Mouse (Mus musculus) kidney, embryonic 15.5 days (tissue): ENCODE results near the gene Lmcd1. TPM values are rescaled to one million over a fixed set of nuclear protein-coding genes. Genes with fewer than 3 reads are reported as not detected.
"Not testable (repeated sequence)": the region's sequence is repeated elsewhere in the genome, so short reads cannot be mapped to it uniquely, and the experiment has no call there.

ENCODE experiments used
- ATAC-seq: fragments of 200-750 bp; cut with Nextera tagmentation; replicated peaks from 2 replicates; pipeline ENCODE4 v1.8.0; 2017; ENCODE audit warnings: moderate TSS enrichment; ENCODE audit not compliant: low FRiP score
- H3K27ac ChIP-seq: fragments of 300-500 bp; sonication (generic); 2 replicates; pipeline ENCODE4 v1.5.1; 2015; ENCODE audit warnings: mild to moderate bottlenecking, inconsistent platforms
- H3K27me3 ChIP-seq: fragments of 300-500 bp; sonication (generic); 2 replicates; pipeline ENCODE4 v1.6.1; 2015; ENCODE audit warnings: inconsistent platforms
- H3K36me3 ChIP-seq: fragments of 300-500 bp; sonication (generic); 2 replicates; pipeline ENCODE4 v1.6.1; 2015; ENCODE audit warnings: inconsistent platforms
- H3K4me1 ChIP-seq: fragments of 300-500 bp; sonication (generic); 2 replicates; pipeline ENCODE4 v1.6.1; 2015; ENCODE audit warnings: inconsistent platforms
- H3K4me2 ChIP-seq: fragments of 300-500 bp; sonication (generic); 2 replicates; pipeline ENCODE4 v1.6.1; 2015; ENCODE audit warnings: moderate library complexity, mild to moderate bottlenecking, inconsistent platforms
- H3K4me3 ChIP-seq: fragments of 300-500 bp; sonication (generic); replicated peaks from 2 replicates; pipeline ENCODE4 v1.5.1; 2015; ENCODE audit warnings: mild to moderate bottlenecking, inconsistent platforms
- H3K9ac ChIP-seq: fragments of 300-500 bp; sonication (generic); 2 replicates; pipeline ENCODE4 v1.6.1; 2015; ENCODE audit warnings: mild to moderate bottlenecking, inconsistent platforms
- H3K9me3 ChIP-seq: fragments of 300-500 bp; sonication (generic); replicated peaks from 2 replicates; pipeline ENCODE4 v1.6.1; 2016; ENCODE audit warnings: inconsistent platforms
- WGBS: fragments of 180-500 bp; shearing (Covaris S2); methylation state at CpG from one replicate; pipeline ENCODE4 v1.1.7; 2015; ENCODE audit warnings: mixed read lengths; 5-methylcytosine and 5-hydroxymethylcytosine counted together
- polyA plus RNA-seq: library from polyadenylated mRNA; unstranded; fragments of >200 nt; fragmentation: Nextera tagmentation; extraction: Ambion mirVana; gene quantifications from 2 replicates; pipeline ENCODE4 v1.2.1, GENCODE M21; 2015

The Lmcd1 gene
- 23.3 and 23.9 TPM in 2 replicates for polyA plus RNA-seq

- peak within 1 kb of the TSS; percentile 84 for H3K27ac ChIP-seq
- peaks cover 29% of the 10 kb centered on the region for H3K4me1 ChIP-seq
- H3K4me2 ChIP-seq = peak within 1 kb of the TSS; percentile 68
- H3K9ac ChIP-seq = 0 out of 2 replicates have a peak within 1 kb of the TSS, but pooled peaks have one; percentile 5
- peak within 1 kb of the TSS; percentile 40 for H3K4me3 ChIP-seq
- no peaks in the 10 kb centered on the region for H3K9me3 ChIP-seq
- no peaks in the 10 kb centered on the region for H3K36me3 ChIP-seq
- peak; percentile 98 for ATAC-seq
- peaks cover 13% of the 10 kb centered on the region; the same call in 1 of the 2 replicates for H3K27me3 ChIP-seq
- 2% methylated on average over 21 of the region's 21 CpGs for WGBS
These were observed at the start of gene Lmcd1 for GRCm38 (mm10) chr6:112273501-112274205. Gene Lmcd1, plus strand, starts transcription at chr6:112273758.

- no peaks in the 10 kb centered on the region for H3K9me3 ChIP-seq
- no peak overlapping the region for H3K9ac ChIP-seq
- no peak overlapping the region for H3K27ac ChIP-seq
- no peaks in the 10 kb centered on the region for H3K4me1 ChIP-seq
- WGBS = 72% methylated on average over 13 of the region's 13 CpGs
- H3K27me3 ChIP-seq = no peaks in the 10 kb centered on the region
- H3K36me3 ChIP-seq = no peaks in the 10 kb centered on the region
- no peak for ATAC-seq
- no peak overlapping the region for H3K4me3 ChIP-seq
- no peak overlapping the region for H3K4me2 ChIP-seq
These were observed 49.5 kb upstream of the Lmcd1 start for GRCm38 (mm10) chr6:112223877-112224632.

GRCm38 (mm10) chr6:112236775-112237174 lies 36.8 kb upstream of the Lmcd1 start:
- H3K4me2 ChIP-seq = no peak overlapping the region
- H3K9me3 ChIP-seq = no peaks in the 10 kb centered on the region
- 92% methylated on average over 1 of the region's 1 CpGs for WGBS
- no peaks in the 10 kb centered on the region for H3K4me1 ChIP-seq
- H3K9ac ChIP-seq = no peak overlapping the region
- H3K4me3 ChIP-seq = no peak overlapping the region
- no peak for ATAC-seq
- H3K27ac ChIP-seq = no peak overlapping the region
- H3K27me3 ChIP-seq = no peaks in the 10 kb centered on the region
- H3K36me3 ChIP-seq = no peaks in the 10 kb centered on the region

DNA sequence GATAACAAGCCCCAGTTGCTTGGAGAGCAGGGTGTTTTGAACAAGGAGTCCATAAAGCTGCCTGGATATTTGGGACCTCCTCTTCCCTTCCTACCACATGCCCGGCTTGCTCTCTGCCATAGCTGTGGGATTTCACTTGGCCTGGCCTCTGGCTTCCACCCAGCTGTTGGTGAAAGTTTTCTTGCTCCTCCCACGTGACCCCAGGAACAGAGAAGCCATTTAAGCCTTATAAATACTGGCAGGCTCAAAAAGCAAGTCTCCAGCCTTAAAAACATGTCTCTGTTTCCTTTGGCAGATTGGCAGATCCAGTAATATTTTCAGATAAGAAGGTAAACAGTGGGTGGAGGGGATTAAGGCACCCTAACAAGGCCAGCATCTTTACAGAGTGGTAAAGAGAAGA lies 31.3 kb upstream of the Lmcd1 start:
- no peaks in the 10 kb centered on the region for H3K9me3 ChIP-seq
- no peak for ATAC-seq
- H3K27ac ChIP-seq = no peak overlapping the region
- WGBS = 56% methylated on average over 2 of the region's 2 CpGs
- H3K4me3 ChIP-seq = no peak overlapping the region
- H3K9ac ChIP-seq = no peak overlapping the region
- H3K27me3 ChIP-seq = no peaks in the 10 kb centered on the region
- 0 out of 2 replicates have a peak, but pooled peaks cover 3% of the 10 kb centered on the region for H3K4me1 ChIP-seq
- no peaks in the 10 kb centered on the region for H3K36me3 ChIP-seq
- H3K4me2 ChIP-seq = no peak overlapping the region

GRCm38 (mm10) chr6:112245639-112246038 lies 27.9 kb upstream of the Lmcd1 start:
- 54% methylated on average over 4 of the region's 4 CpGs for WGBS
- Histone ChIP-seq H3K4me1 (0 out of 2 replicates have a peak, but pooled peaks cover 3% of the 10 kb centered on the region), H3K27me3 (no peaks in the 10 kb centered on the region), H3K36me3 (no peaks in the 10 kb centered on the region), H3K27ac (no peak overlapping the region), H3K9me3 (no peaks in the 10 kb centered on the region), H3K4me2 (no peak overlapping the region), H3K4me3 (no peak overlapping the region), H3K9ac (no peak overlapping the region)
- 0 out of 2 replicates have a peak, but pooled peaks have one; percentile 29 for ATAC-seq

- Histone ChIP-seq H3K9me3 (no peaks in the 10 kb centered on the region), H3K4me1 (0 out of 2 replicates have a peak, but pooled peaks cover 3% of the 10 kb centered on the region), H3K27me3 (no peaks in the 10 kb centered on the region), H3K4me2 (no peak overlapping the region), H3K9ac (no peak overlapping the region), H3K36me3 (no peaks in the 10 kb centered on the region), H3K4me3 (no peak overlapping the region), H3K27ac (no peak overlapping the region)
- ATAC-seq = no peak
- WGBS = 76% methylated on average over 1 of the region's 1 CpGs
These were observed 26.9 kb upstream of the Lmcd1 start for GRCm38 (mm10) chr6:112246636-112247035.

DNA sequence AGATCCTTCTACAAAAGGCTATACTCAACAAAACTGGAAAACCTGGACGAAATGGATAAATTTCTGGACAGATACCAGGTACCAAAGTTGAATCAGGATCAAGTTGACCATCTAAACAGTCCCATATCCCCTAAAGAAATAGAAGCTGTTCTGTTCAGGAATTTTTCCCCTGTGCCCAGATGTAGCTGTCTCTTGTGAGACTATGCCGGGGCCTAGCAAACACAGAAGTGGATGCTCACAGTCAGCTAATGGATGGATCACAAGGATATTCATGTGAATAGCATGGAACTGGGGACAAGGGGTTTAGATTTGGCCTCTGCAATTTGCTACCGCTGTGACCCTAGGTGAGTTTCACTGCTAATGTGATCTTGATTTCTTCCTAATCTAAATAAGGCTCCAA lies 19.6 kb upstream of the Lmcd1 start:
- not testable (repeated sequence) for H3K27ac ChIP-seq, H3K36me3 ChIP-seq, H3K27me3 ChIP-seq, H3K9ac ChIP-seq, H3K4me3 ChIP-seq, ATAC-seq, H3K9me3 ChIP-seq, H3K4me2 ChIP-seq, H3K4me1 ChIP-seq
- WGBS = 83% methylated on average over 3 of the region's 3 CpGs

DNA sequence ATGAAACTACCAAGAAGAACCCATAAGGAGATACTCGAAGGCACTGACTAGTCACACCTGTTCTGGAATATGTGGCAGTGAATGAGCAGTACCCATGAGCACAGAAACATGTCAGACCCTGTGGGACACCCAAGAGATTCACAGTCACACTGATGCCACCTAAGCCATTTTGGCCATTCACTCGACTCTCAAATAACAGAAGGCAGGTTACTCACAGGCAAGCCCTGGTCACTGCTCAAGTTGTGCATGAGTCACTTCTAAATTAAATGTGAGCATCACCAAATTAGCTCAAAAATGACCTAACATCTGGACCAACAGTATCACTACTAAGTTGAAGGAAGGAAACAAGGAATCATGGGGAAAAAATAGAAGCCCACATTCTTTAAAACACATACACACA lies 18.6 kb upstream of the Lmcd1 start:
- Histone ChIP-seq H3K27ac (no peak overlapping the region), H3K9me3 (no peaks in the 10 kb centered on the region), H3K4me3 (no peak overlapping the region), H3K36me3 (no peaks in the 10 kb centered on the region), H3K27me3 (no peaks in the 10 kb centered on the region), H3K4me2 (no peak overlapping the region), H3K4me1 (0 out of 2 replicates have a peak, but pooled peaks cover 2% of the 10 kb centered on the region), H3K9ac (no peak overlapping the region)
- 80% methylated on average over 2 of the region's 2 CpGs for WGBS
- no peak for ATAC-seq

DNA sequence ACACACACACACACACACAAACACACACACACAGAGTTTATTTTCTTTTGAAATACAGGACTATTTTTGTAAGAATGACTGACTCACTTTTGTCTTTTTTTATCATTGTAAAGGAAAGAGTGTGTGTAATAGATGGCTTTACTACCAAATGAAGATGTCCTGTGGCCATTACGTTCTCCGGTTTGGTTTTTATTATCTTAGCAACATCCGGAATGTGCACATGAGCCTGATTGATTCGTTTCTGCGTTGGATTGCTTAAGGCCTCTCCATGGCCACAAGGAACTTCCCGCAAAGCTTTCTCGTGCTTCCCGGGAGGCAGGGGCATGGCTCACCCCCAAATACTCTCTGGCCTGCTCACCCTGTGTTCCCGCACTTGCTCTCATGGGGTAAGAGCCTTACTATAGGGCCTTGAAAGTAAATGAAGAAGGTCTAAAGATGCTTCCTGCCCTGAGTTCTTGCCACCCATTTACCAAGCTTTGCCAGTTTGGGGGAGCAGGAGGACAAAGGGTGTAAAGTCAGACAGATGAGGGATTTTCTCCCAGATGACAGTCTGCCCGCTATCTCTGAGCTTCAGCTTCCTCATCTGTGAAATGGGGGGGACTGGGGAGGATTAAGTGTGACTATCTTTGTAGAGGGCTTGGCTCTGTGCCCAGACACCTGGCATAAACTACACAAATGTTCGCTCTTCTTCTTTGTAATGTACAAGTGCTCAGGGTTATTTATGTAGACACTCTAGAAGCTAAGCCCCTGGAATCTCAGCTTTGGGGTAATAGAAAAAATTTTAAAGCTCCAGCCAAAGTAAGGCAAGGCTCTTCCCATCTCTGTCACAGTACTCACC lies 18.0 kb upstream of the Lmcd1 start:
- Histone ChIP-seq H3K4me2 (no peak overlapping the region), H3K9ac (no peak overlapping the region), H3K27ac (no peak overlapping the region), H3K36me3 (no peaks in the 10 kb centered on the region), H3K4me3 (no peak overlapping the region), H3K9me3 (no peaks in the 10 kb centered on the region), H3K4me1 (0 out of 2 replicates have a peak, but pooled peaks cover 2% of the 10 kb centered on the region), H3K27me3 (no peaks in the 10 kb centered on the region)
- no peak for ATAC-seq
- WGBS = 72% methylated on average over 11 of the region's 11 CpGs

GRCm38 (mm10) chr6:112256599-112256998 lies 17.0 kb upstream of the Lmcd1 start:
- H3K4me3 ChIP-seq = no peak overlapping the region
- no peak overlapping the region for H3K4me2 ChIP-seq
- WGBS = 87% methylated on average over 6 of the region's 6 CpGs
- no peak overlapping the region for H3K9ac ChIP-seq
- H3K27ac ChIP-seq = no peak overlapping the region
- H3K9me3 ChIP-seq = no peaks in the 10 kb centered on the region
- no peak for ATAC-seq
- no peaks in the 10 kb centered on the region for H3K36me3 ChIP-seq
- no peaks in the 10 kb centered on the region for H3K27me3 ChIP-seq
- H3K4me1 ChIP-seq = 0 out of 2 replicates have a peak, but pooled peaks cover 2% of the 10 kb centered on the region

DNA sequence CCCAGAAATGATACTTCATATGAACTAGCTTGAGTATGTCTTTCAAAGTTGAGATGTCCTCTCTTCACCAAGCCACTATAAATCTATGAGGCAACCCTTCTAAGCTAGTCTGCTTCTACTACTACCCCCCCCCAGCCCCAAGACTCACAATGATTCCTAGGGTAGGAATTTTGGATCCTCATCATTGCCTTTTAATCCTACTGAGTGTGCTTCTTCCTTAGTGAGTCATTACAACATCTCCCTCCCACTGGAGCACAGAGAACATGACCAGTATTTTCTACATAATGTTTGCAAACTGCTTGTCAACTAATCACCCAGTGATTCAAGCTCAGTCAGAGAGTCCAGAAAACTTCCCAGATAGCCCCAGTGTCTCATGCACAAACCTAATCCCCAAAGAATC lies 12.5 kb upstream of the Lmcd1 start:
- H3K36me3 ChIP-seq = no peaks in the 10 kb centered on the region
- H3K4me2 ChIP-seq = no peak overlapping the region
- H3K4me1 ChIP-seq = no peaks in the 10 kb centered on the region
- no peak overlapping the region for H3K4me3 ChIP-seq
- ATAC-seq = no peak
- H3K27ac ChIP-seq = no peak overlapping the region
- no peak overlapping the region for H3K9ac ChIP-seq
- no peaks in the 10 kb centered on the region for H3K9me3 ChIP-seq
- H3K27me3 ChIP-seq = no peaks in the 10 kb centered on the region

DNA sequence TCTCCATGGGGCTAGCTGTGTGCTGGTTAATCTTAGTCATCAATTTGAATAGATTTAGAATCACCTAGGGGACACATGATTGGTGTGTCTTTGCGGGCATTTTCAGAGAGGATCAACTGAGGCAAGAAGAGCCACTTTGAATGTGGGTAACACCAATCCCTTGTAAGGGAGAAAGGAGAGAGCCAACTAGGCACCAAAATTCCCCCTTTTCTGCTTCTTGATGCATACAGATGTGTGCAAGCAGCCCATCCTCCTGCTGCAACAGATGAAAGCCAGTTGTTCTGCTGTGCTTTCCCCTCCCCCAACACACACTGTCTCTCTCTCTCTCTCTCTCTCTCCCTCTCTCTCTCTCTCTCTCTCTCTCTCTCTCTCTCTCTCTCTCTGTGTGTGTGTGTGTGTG lies 9.2 kb upstream of the Lmcd1 start:
- no peaks in the 10 kb centered on the region for H3K36me3 ChIP-seq
- WGBS = 93% methylated on average over 1 of the region's 1 CpGs
- H3K4me1 ChIP-seq = no peaks in the 10 kb centered on the region
- H3K27ac ChIP-seq = no peak overlapping the region
- no peak for ATAC-seq
- H3K4me2 ChIP-seq = no peak overlapping the region
- H3K9ac ChIP-seq = no peak overlapping the region
- H3K27me3 ChIP-seq = no peaks in the 10 kb centered on the region
- no peak overlapping the region for H3K4me3 ChIP-seq
- no peaks in the 10 kb centered on the region for H3K9me3 ChIP-seq
